Mouse (Mus musculus) MEL (cell line): ENCODE results near the gene Gm9803. TPM values are rescaled to one million over a fixed set of nuclear protein-coding genes. Genes with fewer than 3 reads are reported as not detected.
A peak's percentile ranks its signal among the peaks of the same experiment; 100 is the strongest.

Source experiments
- DNase-seq: peaks from one replicate; pipeline ENCODE4 v3.0.0; 2011; ENCODE audit warnings: low read depth, low spot score
- H3K27ac ChIP-seq: 2 replicates; pipeline ENCODE4 v1.5.1; 2012; ENCODE audit warnings: low read depth, mild to moderate bottlenecking, control low read depth, low read length, moderate library complexity; ENCODE audit not compliant: control insufficient read depth
- H3K27me3 ChIP-seq, 2 experiments: fragments of 150-350 bp in 1 of 2; sonication (generic) in 1 of 2; 2 replicates each; pipeline ENCODE4 v1.6.1; 2012; ENCODE audit warnings: low read length in 2 of 2, mild to moderate bottlenecking in 2 of 2, improper control_type of control experiment in 1 of 2, moderate library complexity in 1 of 2; ENCODE audit not compliant: insufficient read depth in 2 of 2, control insufficient read depth in 1 of 2
- H3K36me3 ChIP-seq, 2 experiments: 2 replicates each; pipeline ENCODE4 v1.6.1; 2012 to 2014; ENCODE audit warnings: low read length in 2 of 2, improper control_type of control experiment in 1 of 2, inconsistent platforms in 1 of 2, mild to moderate bottlenecking in 1 of 2; ENCODE audit not compliant: insufficient read depth in 2 of 2, control insufficient read depth in 1 of 2
- H3K4me1 ChIP-seq, 2 experiments: fragments of 150-350 bp in 1 of 2; sonication (generic) in 1 of 2; 2 replicates each; pipeline ENCODE4 v1.6.1; 2012; ENCODE audit warnings: low read length in 2 of 2, improper control_type of control experiment in 1 of 2, mild to moderate bottlenecking in 1 of 2; ENCODE audit not compliant: insufficient read depth in 2 of 2, control insufficient read depth in 1 of 2
- H3K4me3 ChIP-seq, 2 experiments: fragments of 150-350 bp in 1 of 2; sonication (generic) in 1 of 2; 2 replicates each; pipeline ENCODE4 v1.5.1; 2012; ENCODE audit warnings: low read depth in 2 of 2, low read length in 2 of 2, mild to moderate bottlenecking in 2 of 2, moderate library complexity in 2 of 2, control low read depth in 1 of 2, improper control_type of control experiment in 1 of 2; ENCODE audit not compliant: control insufficient read depth in 1 of 2, insufficient read depth in 1 of 2
- H3K79me2 ChIP-seq: 2 replicates; pipeline ENCODE4 v1.6.1; 2012; ENCODE audit warnings: mild to moderate bottlenecking, low read length, moderate library complexity; ENCODE audit not compliant: control insufficient read depth, poor library complexity, insufficient read depth
- H3K9ac ChIP-seq: 2 replicates; pipeline ENCODE4 v1.6.1; 2012; ENCODE audit warnings: low read depth, mild to moderate bottlenecking, control low read depth, low read length, moderate library complexity; ENCODE audit not compliant: control insufficient read depth, poor library complexity, severe bottlenecking
- H3K9me3 ChIP-seq: fragments of 150-350 bp; sonication (generic); replicated peaks from 2 replicates; pipeline ENCODE4 v1.6.1; 2012; ENCODE audit warnings: mild to moderate bottlenecking, low read length, improper control_type of control experiment, moderate library complexity; ENCODE audit not compliant: insufficient read depth
- BHLHE40 ChIP-seq: IDR thresholded peaks from 2 replicates; pipeline ENCODE4 v1.6.1; 2012; ENCODE audit warnings: low read depth, mild to moderate bottlenecking, inconsistent platforms, low read length, improper control_type of control experiment, borderline replicate concordance
- CHD1 ChIP-seq: IDR thresholded peaks from 2 replicates; pipeline ENCODE4 v1.6.1; 2012; ENCODE audit warnings: low read depth, mild to moderate bottlenecking, inconsistent platforms, low read length, improper control_type of control experiment
- CHD2 ChIP-seq: IDR thresholded peaks from 2 replicates; pipeline ENCODE4 v1.6.1; 2011; ENCODE audit warnings: low read length, improper control_type of control experiment
- CTCF ChIP-seq, 3 experiments: IDR thresholded peaks in 2 of 3; conservative IDR thresholded peaks in 1 of 3; 2 replicates each; pipeline ENCODE4 v1.5.1; 2011 to 2012; ENCODE audit warnings: low read length in 3 of 3, low read depth in 2 of 3, mild to moderate bottlenecking in 2 of 3, improper control_type of control experiment in 1 of 3, inconsistent platforms in 1 of 3, mixed read lengths in 1 of 3, moderate library complexity in 1 of 3; ENCODE audit not compliant: control insufficient read depth in 1 of 3, insufficient read depth in 1 of 3, poor library complexity in 1 of 3, severe bottlenecking in 1 of 3
- ELF1 ChIP-seq: IDR thresholded peaks from 2 replicates; pipeline ENCODE4 v1.6.1; 2014; ENCODE audit warnings: low read depth, mild to moderate bottlenecking, inconsistent platforms, low read length, improper control_type of control experiment, moderate library complexity
- EP300 ChIP-seq, 2 experiments: IDR thresholded peaks; 2 replicates each; pipeline ENCODE4 v1.6.1; 2011; ENCODE audit warnings: improper control_type of control experiment in 2 of 2, low read length in 2 of 2, low read depth in 1 of 2, mild to moderate bottlenecking in 1 of 2
- ETS1 ChIP-seq: IDR thresholded peaks from 2 replicates; pipeline ENCODE4 v1.6.1; 2012; ENCODE audit warnings: low read depth, mild to moderate bottlenecking, inconsistent platforms, low read length, improper control_type of control experiment, moderate library complexity
- GABPA ChIP-seq: IDR thresholded peaks from 2 replicates; pipeline ENCODE4 v1.6.1; 2012; ENCODE audit warnings: low read depth, mild to moderate bottlenecking, inconsistent platforms, low read length, improper control_type of control experiment, moderate library complexity
- HCFC1 ChIP-seq: IDR thresholded peaks from 2 replicates; pipeline ENCODE4 v1.6.1; 2012; ENCODE audit warnings: low read depth, mild to moderate bottlenecking, inconsistent platforms, low read length, improper control_type of control experiment, moderate library complexity
- JUND ChIP-seq: IDR thresholded peaks from 2 replicates; pipeline ENCODE4 v1.6.1; 2011; ENCODE audit warnings: low read depth, mild to moderate bottlenecking, improper control_type of control experiment, low read length
- KAT2A ChIP-seq: conservative IDR thresholded peaks from 2 replicates; pipeline ENCODE4 v1.6.1; 2012; ENCODE audit warnings: low read depth, low read length, improper control_type of control experiment, inconsistent platforms
- MAZ ChIP-seq: IDR thresholded peaks from 2 replicates; pipeline ENCODE4 v1.6.1; 2012; ENCODE audit warnings: low read depth, mild to moderate bottlenecking, inconsistent platforms, low read length, improper control_type of control experiment
- MEF2A ChIP-seq: IDR thresholded peaks from 2 replicates; pipeline ENCODE4 v1.6.1; 2014; ENCODE audit warnings: low read depth, mild to moderate bottlenecking, inconsistent platforms, low read length, improper control_type of control experiment; ENCODE audit not compliant: poor library complexity, insufficient replicate concordance, severe bottlenecking; ENCODE audit errors: extremely low read depth
- MXI1 ChIP-seq: IDR thresholded peaks from 2 replicates; pipeline ENCODE4 v1.6.1; 2011; ENCODE audit warnings: mild to moderate bottlenecking, low read depth, low read length, improper control_type of control experiment
- NELFE ChIP-seq: IDR thresholded peaks from 2 replicates; pipeline ENCODE4 v1.6.1; 2011; ENCODE audit warnings: low read depth, low read length, improper control_type of control experiment
- NRF1 ChIP-seq: IDR thresholded peaks from 2 replicates; pipeline ENCODE4 v1.6.1; 2014; ENCODE audit warnings: low read depth, mild to moderate bottlenecking, inconsistent platforms, low read length, improper control_type of control experiment, moderate library complexity; ENCODE audit not compliant: poor library complexity, insufficient read depth, severe bottlenecking
- POLR2A ChIP-seq, 2 experiments: IDR thresholded peaks; 2 replicates each; pipeline ENCODE4 v1.6.1; 2011 to 2012; ENCODE audit warnings: low read length in 2 of 2, mild to moderate bottlenecking in 2 of 2, control low read depth in 1 of 2, improper control_type of control experiment in 1 of 2, low read depth in 1 of 2, moderate library complexity in 1 of 2; ENCODE audit not compliant: control insufficient read depth in 1 of 2, insufficient read depth in 1 of 2, poor library complexity in 1 of 2
- POLR2AphosphoS2 ChIP-seq: IDR thresholded peaks from 2 replicates; pipeline ENCODE4 v1.6.1; 2011; ENCODE audit warnings: low read length, improper control_type of control experiment
- RCOR1 ChIP-seq: IDR thresholded peaks from 2 replicates; pipeline ENCODE4 v1.6.1; 2012; ENCODE audit warnings: low read depth, mild to moderate bottlenecking, inconsistent platforms, low read length, improper control_type of control experiment
- SIN3A ChIP-seq: IDR thresholded peaks from 2 replicates; pipeline ENCODE4 v1.6.1; 2012; ENCODE audit warnings: low read length, improper control_type of control experiment, inconsistent platforms
- SMC3 ChIP-seq: IDR thresholded peaks from 2 replicates; pipeline ENCODE4 v1.6.1; 2011; ENCODE audit warnings: low read depth, low read length, improper control_type of control experiment
- TAL1 ChIP-seq: IDR thresholded peaks from 2 replicates; pipeline ENCODE4 v1.6.1; 2012; ENCODE audit warnings: mild to moderate bottlenecking, inconsistent platforms, low read length, moderate library complexity, mixed read lengths
- TBP ChIP-seq: IDR thresholded peaks from 2 replicates; pipeline ENCODE4 v1.8.0; 2011; ENCODE audit warnings: low read depth, low read length, improper control_type of control experiment
- TCF12 ChIP-seq: IDR thresholded peaks from 2 replicates; pipeline ENCODE4 v1.6.1; 2014; ENCODE audit warnings: low read depth, mild to moderate bottlenecking, inconsistent platforms, low read length, improper control_type of control experiment, moderate library complexity
- UBTF ChIP-seq: IDR thresholded peaks from 2 replicates; pipeline ENCODE4 v1.6.1; 2012; ENCODE audit warnings: low read depth, mild to moderate bottlenecking, inconsistent platforms, low read length, improper control_type of control experiment, moderate library complexity, borderline replicate concordance; ENCODE audit not compliant: insufficient read depth
- polyA plus RNA-seq, 2 experiments: library from polyadenylated mRNA; stranded (reverse) in 1 of 2; unstranded in 1 of 2; fragments of >175 nt in 1 of 2; fragments of >200 nt in 1 of 2; gene quantifications; 2 replicates each; pipeline versions ENCODE4 v1.2.1 to v1.2.4; 2012; ENCODE audit warnings: low replicate concordance in 2 of 2, low read depth in 1 of 2; ENCODE audit not compliant: insufficient read length in 2 of 2, insufficient read depth in 1 of 2, missing spikeins in 1 of 2
- total RNA-seq: library from RNA; depleted of rRNA; stranded (reverse); fragments of 300-350 nt; gene quantifications from 2 replicates; pipeline ENCODE4 v1.2.3, GENCODE M21; 2012

Gene Gm9803
- total and polyA plus RNA-seq, 3 experiments = 18.7 to 137 TPM; not detected in 1

- Histone ChIP-seq H3K4me3 (peak within 1 kb of the TSS; percentile 92 to 96), H3K27ac (peak within 1 kb of the TSS; percentile 46)
- TF ChIP-seq HCFC1 (peak; percentile 91), TCF12 (peak; percentile 85), CHD1 (no peak), POLR2AphosphoS2 (peak; percentile 65; the same call in 1 of the 2 replicates), CTCF (IDR thresholded peaks at IDR 0.05 in 2 of 3, conservative IDR thresholded peaks at IDR 0.05 in 1 of 3; ENCODE audit: control insufficient read depth in 1 of 3, insufficient read depth in 1 of 3, low read depth in 2 of 3, low read length in 3 of 3, poor library complexity in 1 of 3, severe bottlenecking in 1 of 3) (peak; percentile 52 to 90 (median 78); a peak in 5 of 6 replicates), KAT2A (peak; percentile 68; the same call in 1 of the 2 replicates), SMC3 (peak; percentile 36; the same call in 1 of the 2 replicates), MEF2A (no peak), SIN3A (peak; percentile 85), NRF1 (peak; percentile 68), TAL1 (no peak), ELF1 (peak; percentile 78), ETS1 (peak; percentile 56; the same call in 1 of the 2 replicates), RCOR1 (no peak), JUND (no peak), EP300 (IDR thresholded peaks at IDR 0.05; ENCODE audit: low read depth in 1 of 2, low read length in 2 of 2) (peak in 1 of 2 experiments; percentile 48; a peak in 2 of 4 replicates), MAZ (peak; percentile 84; the same call in 1 of the 2 replicates), MXI1 (peak; percentile 54; the same call in 1 of the 2 replicates), POLR2A (IDR thresholded peaks at IDR 0.05; ENCODE audit: control insufficient read depth in 1 of 2, insufficient read depth in 1 of 2, low read depth in 1 of 2, low read length in 2 of 2, poor library complexity in 1 of 2) (peak; percentile 91 to 93), GABPA (peak; percentile 89; the same call in 1 of the 2 replicates), UBTF (0 out of 2 replicates have a peak, but pooled peaks have one; percentile 61), NELFE (peak; percentile 83), TBP (peak; percentile 64; the same call in 1 of the 2 replicates), CHD2 (no peak), BHLHE40 (peak; percentile 4; the same call in 1 of the 2 replicates)
- TF ChIP-seq, all 39 proteins: peak for 19
- no peaks in the 10 kb centered on the region for H3K9me3 ChIP-seq
- DNase-seq = peak; percentile 97
- peaks cover 4 to 17% of the 10 kb centered on the region in 2 experiments for H3K4me1 ChIP-seq
- peaks cover 18% of the 10 kb centered on the region for H3K79me2 ChIP-seq
- peaks cover 0 to 12% of the 10 kb centered on the region in 2 experiments; a peak in 2 of 4 replicates for H3K36me3 ChIP-seq
- peak within 1 kb of the TSS; percentile 98 for H3K9ac ChIP-seq
- no peaks in the 10 kb centered on the region for H3K27me3 ChIP-seq
Measured at GRCm38 (mm10) chr10:43540442-43541152, 16.7 kb downstream of the Gm9803 start, which contains the start of gene 1700021F05Rik. Gene 1700021F05Rik (minus strand): TSS chr10:43540994.
